Mouse (Mus musculus) bone marrow macrophage, adult 2 months (primary cell): ENCODE measurements around the gene Tmem208. TPM values are rescaled to one million over a fixed set of nuclear protein-coding genes. Genes with fewer than 3 reads are reported as not detected.

Source experiments
- H3K27ac ChIP-seq: 2 replicates; pipeline ENCODE4 v1.5.1; 2012; ENCODE audit warnings: low read depth, low read length; ENCODE audit not compliant: insufficient read depth
- H3K4me1 ChIP-seq: 2 replicates; pipeline ENCODE4 v1.6.1; 2012; ENCODE audit warnings: low read length; ENCODE audit not compliant: control insufficient read depth, insufficient read depth
- H3K4me3 ChIP-seq: 2 replicates; pipeline ENCODE4 v1.5.1; 2012; ENCODE audit warnings: mild to moderate bottlenecking, low read length, moderate library complexity; ENCODE audit not compliant: insufficient read depth
- CTCF ChIP-seq: IDR thresholded peaks from 2 replicates; pipeline ENCODE4 v1.5.1; 2012; ENCODE audit warnings: low read depth, mild to moderate bottlenecking, low read length, moderate library complexity
- POLR2A ChIP-seq: IDR thresholded peaks from 2 replicates; pipeline ENCODE4 v1.6.1; 2012; ENCODE audit warnings: mild to moderate bottlenecking, low read depth, low read length, borderline replicate concordance
- polyA plus RNA-seq: library from polyadenylated mRNA; stranded (reverse); fragments of >200 nt; gene quantifications from 2 replicates; pipeline ENCODE4 v1.2.4, GENCODE M21; 2012; ENCODE audit not compliant: missing spikeins, insufficient read depth, insufficient read length

The Tmem208 gene
- polyA plus RNA-seq: 51.2 and 56.6 TPM in 2 replicates

- Histone ChIP-seq H3K4me1 (peaks cover 12% of the 10 kb centered on the region), H3K4me3 (peak within 1 kb of the TSS; percentile 75), H3K27ac (peak within 1 kb of the TSS; percentile 77)
- peak; percentile 26 for TF ChIP-seq POLR2A
- peak; percentile 52 for TF ChIP-seq CTCF
Measured at GRCm38 (mm10) chr8:105326141-105326672, at the start of gene Tmem208, which contains the start of gene Lrrc29. Gene Tmem208 (plus strand): TSS chr8:105326354. Gene Lrrc29 (minus strand): TSS chr8:105326278.

- Histone ChIP-seq H3K4me3 (peak overlapping the region; percentile 27), H3K27ac (no peak overlapping the region), H3K4me1 (peaks cover 3% of the 10 kb centered on the region; the same call in 1 of the 2 replicates)
- TF ChIP-seq POLR2A: no peak
Measured at GRCm38 (mm10) chr8:105278911-105279334, 47.2 kb upstream of the Tmem208 start.

GRCm38 (mm10) chr8:105280567-105280966, 45.6 kb upstream of the Tmem208 start:
- Histone ChIP-seq H3K4me1 (peaks cover 3% of the 10 kb centered on the region; the same call in 1 of the 2 replicates), H3K27ac (no peak overlapping the region), H3K4me3 (no peak overlapping the region)
- TF ChIP-seq POLR2A: no peak
- TF ChIP-seq CTCF: no peak

GRCm38 (mm10) chr8:105281821-105282220, 44.3 kb upstream of the Tmem208 start:
- TF ChIP-seq POLR2A: no peak
- TF ChIP-seq CTCF: no peak

GRCm38 (mm10) chr8:105282239-105282638, 43.9 kb upstream of the Tmem208 start:
- TF ChIP-seq POLR2A (no peak), CTCF (no peak)
- H3K4me1 ChIP-seq: peaks cover 3% of the 10 kb centered on the region; the same call in 1 of the 2 replicates
- no peak overlapping the region for H3K4me3 ChIP-seq
- no peak overlapping the region for H3K27ac ChIP-seq

More at GRCm38 (mm10) chr8:105281821-105282220, 44.3 kb upstream of the Tmem208 start:
- Histone ChIP-seq H3K4me1 (peaks cover 3% of the 10 kb centered on the region; the same call in 1 of the 2 replicates), H3K27ac (no peak overlapping the region), H3K4me3 (no peak overlapping the region)

- no peak; the same call in 1 of the 2 replicates for TF ChIP-seq CTCF
- no peak for TF ChIP-seq POLR2A
- H3K27ac ChIP-seq: no peak overlapping the region
- H3K4me3 ChIP-seq: no peak overlapping the region
- peaks cover 3% of the 10 kb centered on the region; the same call in 1 of the 2 replicates for H3K4me1 ChIP-seq
Measured at GRCm38 (mm10) chr8:105283074-105283473, 43.1 kb upstream of the Tmem208 start.

GRCm38 (mm10) chr8:105285514-105285913, 40.6 kb upstream of the Tmem208 start:
- TF ChIP-seq CTCF (no peak), POLR2A (no peak)
- H3K27ac ChIP-seq: no peak overlapping the region
- H3K4me3 ChIP-seq: no peak overlapping the region
- peaks cover 9% of the 10 kb centered on the region; the same call in 1 of the 2 replicates for H3K4me1 ChIP-seq

- peaks cover 10% of the 10 kb centered on the region; the same call in 1 of the 2 replicates for H3K4me1 ChIP-seq
Measured at GRCm38 (mm10) chr8:105286907-105287306, 39.2 kb upstream of the Tmem208 start.

GRCm38 (mm10) chr8:105288231-105288630, 37.9 kb upstream of the Tmem208 start:
- TF ChIP-seq POLR2A: no peak
- no peak for TF ChIP-seq CTCF
- Histone ChIP-seq H3K4me3 (no peak overlapping the region), H3K27ac (no peak overlapping the region), H3K4me1 (peaks cover 10% of the 10 kb centered on the region; the same call in 1 of the 2 replicates)

More at GRCm38 (mm10) chr8:105286907-105287306, 39.2 kb upstream of the Tmem208 start:
- no peak overlapping the region for H3K4me3 ChIP-seq
- H3K27ac ChIP-seq: no peak overlapping the region
- TF ChIP-seq POLR2A (no peak), CTCF (no peak)

- TF ChIP-seq CTCF (no peak), POLR2A (no peak)
- Histone ChIP-seq H3K4me1 (peaks cover 10% of the 10 kb centered on the region; the same call in 1 of the 2 replicates), H3K4me3 (peak overlapping the region; percentile 70), H3K27ac (peak overlapping the region; percentile 53)
Measured at GRCm38 (mm10) chr8:105288958-105289732, 37.0 kb upstream of the Tmem208 start.
